Mouse (Mus musculus) spleen, postnatal 36 days (tissue): ENCODE results near the gene Alpk1.

Source experiments
- DNase-seq, 2 experiments: peaks; one replicate each; pipeline ENCODE4 v3.0.0; 2022; ENCODE audit warnings: low spot score in 2 of 2, mixed read lengths in 1 of 2

Alpk1 gene

GRCm38 (mm10) chr3:127745504-127745903 lies 34.8 kb downstream of the Alpk1 start:
- DNase-seq: no peak

- DNase-seq: no peak
Observed at GRCm38 (mm10) chr3:127743614-127744365, 36.5 kb downstream of the Alpk1 start.

DNA sequence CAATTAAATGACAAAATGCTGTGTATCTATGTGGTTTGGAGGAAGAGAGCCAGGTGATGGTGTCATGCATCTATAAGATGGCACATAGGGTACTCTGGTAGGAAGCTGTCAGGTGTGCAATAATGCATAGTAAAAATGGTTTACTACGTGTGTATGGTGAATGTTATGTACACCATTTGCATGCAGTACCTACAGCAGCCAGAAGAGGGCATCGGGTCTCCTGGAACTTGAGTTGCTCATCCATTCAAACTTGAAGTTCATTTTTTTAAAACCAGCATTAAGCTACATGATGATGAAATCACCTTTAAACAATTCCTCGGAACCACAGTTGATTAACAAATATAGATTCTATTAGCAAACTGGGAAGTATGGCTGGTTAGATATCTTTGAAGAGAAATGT lies 38.9 kb downstream of the Alpk1 start:
- no peak for DNase-seq

- DNase-seq: no peak
Observed at GRCm38 (mm10) chr3:127737876-127738275, 42.5 kb downstream of the Alpk1 start.

- no peak for DNase-seq
Observed at GRCm38 (mm10) chr3:127735395-127735794, 44.9 kb downstream of the Alpk1 start.

GRCm38 (mm10) chr3:127729513-127730137 lies 50.7 kb downstream of the Alpk1 start:
- no peak for DNase-seq

DNA sequence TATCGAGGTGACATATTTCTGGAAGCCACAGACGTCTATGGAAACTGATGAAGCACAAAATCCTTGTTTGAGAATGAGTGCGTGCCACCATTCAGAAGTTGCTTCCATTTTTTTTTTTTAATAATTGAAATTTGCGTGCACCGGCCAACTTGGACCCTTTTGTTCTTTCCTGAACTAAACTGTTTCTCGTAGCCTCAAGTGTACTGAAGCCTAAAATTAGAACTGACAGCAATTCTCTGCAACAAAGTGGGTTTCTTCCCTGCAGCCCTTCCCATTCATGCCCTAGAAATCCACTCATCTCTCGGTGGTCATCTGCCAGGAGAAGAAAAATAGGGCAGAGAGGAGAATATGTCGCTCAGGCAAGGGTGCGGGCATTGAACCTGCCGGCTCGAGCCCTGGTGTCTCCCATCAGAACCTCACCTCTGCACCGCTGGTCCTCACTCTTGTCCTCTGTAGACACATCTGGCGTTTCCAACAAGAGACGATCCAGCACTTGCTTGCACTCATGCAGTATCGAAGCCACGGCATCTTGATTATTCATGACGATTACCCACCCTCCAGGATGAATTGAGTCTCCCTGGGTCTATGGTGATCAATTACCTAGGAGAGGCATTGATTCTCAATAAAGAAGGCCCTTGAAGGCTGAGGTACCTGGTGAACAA lies 51.3 kb downstream of the Alpk1 start:
- DNase-seq: no peak

DNA sequence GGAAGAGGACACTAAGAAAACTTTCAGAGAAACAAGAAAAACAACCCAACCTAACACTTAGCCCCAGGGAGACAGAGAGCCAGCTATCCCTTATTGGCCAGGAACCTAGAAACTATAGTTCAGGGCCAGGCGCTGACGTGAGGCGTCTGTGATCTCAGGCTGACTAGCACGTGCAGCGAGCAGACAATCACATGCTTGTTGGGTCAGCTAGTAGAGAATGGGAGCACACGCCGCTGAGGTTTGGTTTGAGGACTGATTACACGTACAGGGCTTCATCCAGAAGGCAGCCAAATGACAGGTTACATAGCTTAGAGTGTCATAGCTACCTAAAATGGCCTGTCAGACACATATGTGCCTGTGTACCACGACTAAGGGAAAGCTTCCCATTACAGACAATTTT lies 52.3 kb downstream of the Alpk1 start:
- no peak for DNase-seq

DNA sequence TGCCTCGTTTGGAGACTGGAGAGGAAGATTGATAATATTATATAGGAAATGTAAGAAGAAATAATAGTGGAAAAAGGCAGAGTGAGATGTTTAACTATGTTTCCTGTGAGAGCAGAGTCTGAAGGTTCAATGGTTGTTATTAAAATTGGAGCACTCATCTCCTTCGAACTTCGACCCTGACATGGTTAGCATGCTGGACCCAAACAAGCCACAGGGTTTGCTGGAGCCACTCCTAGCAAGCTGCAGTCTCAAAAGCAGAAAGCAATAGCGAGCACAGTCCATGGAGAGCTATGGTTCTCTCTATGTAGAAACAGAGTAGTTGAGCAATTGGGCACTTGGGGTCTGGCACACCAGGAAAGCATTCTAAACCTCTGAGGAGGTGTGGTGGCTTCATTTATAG lies 59.4 kb downstream of the Alpk1 start:
- DNase-seq: no peak

- no peak for DNase-seq
Observed at GRCm38 (mm10) chr3:127720050-127720449, 60.3 kb downstream of the Alpk1 start.

GRCm38 (mm10) chr3:127719601-127720000 lies 60.7 kb downstream of the Alpk1 start:
- no peak for DNase-seq

GRCm38 (mm10) chr3:127716759-127717158 lies 63.6 kb downstream of the Alpk1 start:
- DNase-seq: no peak

DNA sequence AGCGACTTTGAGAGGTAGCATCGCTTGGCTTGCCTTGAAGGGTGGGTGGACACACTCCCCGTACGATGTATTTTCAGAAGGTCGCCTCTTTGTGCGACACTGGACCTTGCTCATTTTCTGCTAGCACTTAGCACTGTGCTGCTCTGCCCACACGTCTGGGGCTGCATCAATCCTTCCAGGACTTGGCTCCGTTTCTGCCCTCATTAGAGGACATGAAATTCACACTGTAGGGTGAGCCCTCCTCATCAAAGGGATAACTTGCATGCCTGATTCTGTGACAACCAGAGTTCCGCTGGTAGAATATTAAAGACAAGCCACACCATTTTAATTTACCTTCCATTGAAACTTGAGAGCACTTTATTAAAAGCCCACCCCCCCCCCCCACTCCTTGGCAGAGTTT lies 67.2 kb downstream of the Alpk1 start:
- DNase-seq: no peak

DNA sequence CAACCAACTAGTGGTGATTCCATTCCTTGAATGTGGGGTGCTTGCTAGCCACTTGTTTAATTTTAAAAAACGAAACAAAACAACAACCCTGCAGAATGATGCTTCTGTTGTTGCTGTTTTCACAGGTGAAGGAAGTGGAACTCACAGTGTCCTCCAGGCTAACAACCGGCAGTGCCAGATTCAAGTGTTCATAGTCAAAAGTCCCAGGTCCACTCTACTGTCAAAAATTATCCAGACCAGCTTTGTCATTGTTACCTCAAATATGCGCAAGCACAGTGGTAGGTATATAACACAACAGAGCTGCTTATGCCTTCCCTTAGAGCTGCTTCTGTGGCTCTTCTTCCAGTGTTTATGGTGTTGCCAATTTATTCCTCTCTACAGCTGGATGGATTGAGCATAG lies 68.8 kb downstream of the Alpk1 start:
- no peak for DNase-seq

DNA sequence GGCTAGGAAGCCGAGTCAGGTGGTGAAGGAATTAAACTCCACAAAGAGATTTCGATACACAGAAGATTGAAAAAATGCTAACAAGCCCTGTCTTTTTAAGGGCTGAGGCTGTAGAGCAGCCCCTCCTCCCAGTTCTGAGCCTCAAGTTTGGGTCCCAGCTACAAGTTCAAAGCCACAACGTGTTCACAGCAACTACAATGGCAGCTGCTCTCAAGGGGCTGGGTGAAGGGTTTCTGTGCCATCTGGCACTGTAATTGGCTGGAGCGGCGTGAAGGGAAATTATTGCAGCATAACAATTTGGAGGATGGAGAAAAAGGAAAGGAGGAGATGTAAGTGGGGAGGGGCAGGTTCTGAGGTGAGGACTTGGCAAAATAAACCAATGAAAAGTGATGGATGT lies 73.2 kb downstream of the Alpk1 start:
- no peak for DNase-seq

DNA sequence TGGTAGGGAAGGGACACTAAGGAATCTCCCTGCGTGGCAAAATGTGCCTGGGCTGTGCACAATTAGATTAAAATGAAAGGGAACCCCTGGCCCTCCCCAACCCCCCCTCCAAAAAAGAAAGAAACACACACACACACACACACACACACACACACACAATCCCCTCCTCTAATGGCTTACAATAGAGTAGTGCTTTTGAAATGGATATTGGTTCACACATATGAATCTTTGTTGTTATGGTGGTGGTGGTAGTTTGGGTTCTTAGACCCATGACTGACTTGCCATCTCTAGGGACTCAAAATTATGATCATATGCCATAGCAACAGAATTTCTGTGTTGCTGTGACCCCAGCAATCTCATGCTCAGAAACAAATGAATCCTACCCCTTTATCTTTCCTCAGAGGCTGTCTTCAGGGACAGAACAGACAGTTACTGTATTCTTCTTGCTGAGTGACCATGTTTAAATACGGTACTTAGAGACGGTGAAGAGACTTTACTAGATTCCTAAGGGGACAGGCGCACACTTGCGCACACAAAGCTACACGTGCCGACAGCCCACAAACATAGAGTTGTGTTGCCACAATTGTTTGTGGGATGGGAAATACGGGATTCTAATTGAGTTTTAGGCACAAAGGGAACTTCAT lies 73.8 kb downstream of the Alpk1 start:
- no peak for DNase-seq

- no peak for DNase-seq
Observed at GRCm38 (mm10) chr3:127705515-127706444, 74.5 kb downstream of the Alpk1 start.

DNA sequence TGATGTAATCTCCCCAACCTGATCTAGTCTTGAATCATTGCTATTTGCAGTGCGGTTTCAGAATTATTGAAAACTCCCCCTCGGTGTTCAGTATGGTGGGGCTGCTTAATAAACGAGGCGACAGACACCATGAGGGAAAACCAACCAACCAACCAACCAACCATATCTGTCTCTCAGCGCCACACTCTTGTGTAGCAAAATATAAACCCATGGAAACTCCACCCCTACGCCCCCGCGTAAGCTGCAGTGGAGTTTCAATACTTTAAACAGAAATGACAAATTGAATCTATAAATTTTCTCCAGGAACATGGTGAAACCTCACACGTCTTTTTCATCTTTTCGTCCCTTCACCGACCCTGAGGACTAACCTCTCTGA lies 75.2 kb downstream of the Alpk1 start:
- DNase-seq: no peak

DNA sequence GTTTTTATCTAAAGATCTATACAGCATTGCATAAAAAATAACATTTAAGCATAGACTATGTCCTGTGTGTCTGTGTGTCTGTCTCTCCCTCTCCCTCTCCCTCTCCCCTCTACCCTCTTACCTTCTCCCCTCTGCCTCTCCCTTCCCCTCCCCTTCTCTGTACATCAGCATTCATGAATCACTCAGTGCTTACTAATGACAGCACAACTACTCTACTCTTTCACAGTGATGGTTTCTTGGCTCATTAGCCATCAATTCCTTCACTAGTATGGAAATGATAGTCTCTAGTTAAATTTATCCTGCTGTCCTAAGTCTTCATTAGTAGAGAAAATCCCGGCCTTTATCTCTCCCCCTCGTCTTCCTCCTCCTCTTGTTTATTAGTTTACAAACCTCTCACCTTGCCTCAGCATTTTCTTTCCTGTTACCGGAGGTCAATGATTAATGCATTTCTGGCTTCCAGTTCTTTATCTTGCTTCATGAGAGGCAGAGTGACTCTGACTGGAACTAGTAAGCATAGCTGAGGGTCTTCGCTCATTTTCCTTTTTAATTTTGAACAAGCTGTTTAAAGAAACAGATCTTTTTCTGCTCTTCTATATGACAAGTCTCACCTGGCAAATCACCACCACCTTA lies 79.0 kb downstream of the Alpk1 start:
- DNase-seq: no peak

- DNase-seq: no peak
Observed at GRCm38 (mm10) chr3:127698636-127699035, 81.7 kb downstream of the Alpk1 start.

GRCm38 (mm10) chr3:127696541-127696940 lies 83.8 kb downstream of the Alpk1 start:
- no peak for DNase-seq
